Mouse (Mus musculus): Measurements from ENCODE around the gene Eif4a3.

- TF ChIP-seq USF1 (IDR thresholded peaks at IDR 0.05; ENCODE audit: low read depth), result no peak
- no peak for TF ChIP-seq CTCF (IDR thresholded peaks at IDR 0.05; ENCODE audit: control insufficient read depth, insufficient read depth, insufficient read length)
- TF ChIP-seq FOSL1 (IDR thresholded peaks at IDR 0.05; ENCODE audit: insufficient read depth, low read length, poor library complexity, severe bottlenecking), result no peak
- TF ChIP-seq CEBPB (IDR thresholded peaks at IDR 0.05; ENCODE audit: low read depth), result no peak
- TF ChIP-seq MAX (IDR thresholded peaks at IDR 0.05), result no peak
- TF ChIP-seq MYOG (IDR thresholded peaks at IDR 0.05; ENCODE audit: control insufficient read depth, extremely low read depth, insufficient read length), result no peak
- TF ChIP-seq MYOD1 (IDR thresholded peaks at IDR 0.05; ENCODE audit: control insufficient read depth, insufficient read length, low read depth), result no peak
Observed at GRCm38 (mm10) chr11:119330592-119330991, 30.7 kb upstream of the Eif4a3 start.
